Mouse (Mus musculus): ENCODE data around the gene Plxnc1. TPM values are rescaled to one million over a fixed set of nuclear protein-coding genes. Genes with fewer than 3 reads are reported as not detected.

Plxnc1 gene
- polyA plus RNA-seq, 1 experiment from 2014 or later: 1.8 TPM

GRCm38 (mm10) chr10:94931961-94932832, 12.4 kb downstream of the Plxnc1 start:
- ATAC-seq (ENCODE audit: insufficient number of reproducible peaks, low FRiP score, low TSS enrichment, low read depth): no peak
- 61% methylated on average over 9 of the region's 9 CpGs for WGBS
- Histone ChIP-seq H3K27ac (no peak overlapping the region), H3K9me3 (no peaks in the 10 kb centered on the region), H3K4me2 (no peak overlapping the region), H3K4me3 (no peak overlapping the region), H3K27me3 (no peaks in the 10 kb centered on the region), H3K4me1 (no peaks in the 10 kb centered on the region), H3K36me3 (no peaks in the 10 kb centered on the region), H3K9ac (no peak overlapping the region)

- 88% methylated on average over 4 of the region's 4 CpGs for WGBS
Measured at GRCm38 (mm10) chr10:94928164-94928563, 16.5 kb downstream of the Plxnc1 start.

GRCm38 (mm10) chr10:94926297-94926696, 18.3 kb downstream of the Plxnc1 start:
- H3K27ac ChIP-seq: no peak overlapping the region
- no peaks in the 10 kb centered on the region for H3K4me1 ChIP-seq
- no peak for ATAC-seq (ENCODE audit: insufficient number of reproducible peaks, low FRiP score, low TSS enrichment, low read depth)
- no peak overlapping the region for H3K9ac ChIP-seq
- WGBS: 55% methylated on average over 3 of the region's 3 CpGs
- H3K36me3 ChIP-seq: no peaks in the 10 kb centered on the region
- no peaks in the 10 kb centered on the region for H3K27me3 ChIP-seq
- H3K4me3 ChIP-seq: no peak overlapping the region
- no peaks in the 10 kb centered on the region for H3K9me3 ChIP-seq
- no peak overlapping the region for H3K4me2 ChIP-seq

More at GRCm38 (mm10) chr10:94928164-94928563, 16.5 kb downstream of the Plxnc1 start:
- no peak for ATAC-seq (ENCODE audit: insufficient number of reproducible peaks, low FRiP score, low TSS enrichment, low read depth)
- H3K4me3 ChIP-seq: no peak overlapping the region
- H3K4me2 ChIP-seq: no peak overlapping the region
- no peaks in the 10 kb centered on the region for H3K27me3 ChIP-seq
- H3K9me3 ChIP-seq: no peaks in the 10 kb centered on the region
- no peaks in the 10 kb centered on the region for H3K36me3 ChIP-seq
- no peak overlapping the region for H3K9ac ChIP-seq
- no peaks in the 10 kb centered on the region for H3K4me1 ChIP-seq
- H3K27ac ChIP-seq: no peak overlapping the region

DNA sequence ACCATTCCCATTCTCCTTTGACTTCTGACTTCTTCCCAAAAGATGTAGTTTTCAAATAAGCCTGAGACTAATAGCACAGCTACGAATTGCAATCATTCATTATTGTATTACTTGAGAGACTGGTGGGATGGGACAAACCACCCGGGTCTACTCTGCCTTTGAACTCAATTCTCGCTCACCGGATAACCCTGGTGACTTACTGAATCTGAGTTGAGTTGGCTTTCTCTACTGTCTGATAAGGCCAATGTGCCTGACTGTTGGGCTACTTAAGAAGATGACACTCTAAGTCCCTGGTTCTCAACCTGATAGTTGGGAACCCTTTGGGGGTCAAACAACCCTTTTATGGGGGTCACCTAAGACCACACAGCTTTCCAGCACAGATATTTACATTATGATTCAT, 19.8 kb downstream of the Plxnc1 start:
- no peaks in the 10 kb centered on the region for H3K9me3 ChIP-seq
- no peak for ATAC-seq (ENCODE audit: insufficient number of reproducible peaks, low FRiP score, low TSS enrichment, low read depth)
- H3K4me1 ChIP-seq: no peaks in the 10 kb centered on the region
- H3K27me3 ChIP-seq: no peaks in the 10 kb centered on the region
- no peak overlapping the region for H3K9ac ChIP-seq
- no peaks in the 10 kb centered on the region for H3K36me3 ChIP-seq
- no peak overlapping the region for H3K4me3 ChIP-seq
- H3K4me2 ChIP-seq: no peak overlapping the region
- H3K27ac ChIP-seq: no peak overlapping the region
- 91% methylated on average over 4 of the region's 4 CpGs for WGBS

DNA sequence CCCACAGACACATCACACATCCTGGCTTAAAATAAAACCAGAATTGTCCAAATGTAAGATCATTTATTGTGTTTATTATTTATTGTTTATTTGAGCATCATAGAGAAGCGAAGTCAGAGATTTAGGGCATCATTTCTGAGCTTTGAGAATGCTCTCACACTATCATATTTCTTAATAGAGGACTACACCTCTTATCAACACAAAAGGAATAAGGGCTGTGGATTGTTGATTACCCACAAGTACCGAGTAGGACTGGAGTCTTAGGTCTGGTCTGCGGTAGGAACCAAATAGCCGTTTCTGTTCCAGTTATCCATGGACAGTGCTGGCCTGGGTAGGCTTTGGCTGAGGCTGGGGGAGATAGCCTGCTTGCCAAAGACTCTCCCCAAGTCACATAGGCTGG, 20.2 kb downstream of the Plxnc1 start:
- 85% methylated on average over 4 of the region's 4 CpGs for WGBS
- no peak overlapping the region for H3K27ac ChIP-seq
- H3K4me2 ChIP-seq: no peak overlapping the region
- no peaks in the 10 kb centered on the region for H3K9me3 ChIP-seq
- H3K4me1 ChIP-seq: no peaks in the 10 kb centered on the region
- H3K36me3 ChIP-seq: no peaks in the 10 kb centered on the region
- H3K4me3 ChIP-seq: no peak overlapping the region
- H3K9ac ChIP-seq: no peak overlapping the region
- no peak for ATAC-seq (ENCODE audit: insufficient number of reproducible peaks, low FRiP score, low TSS enrichment, low read depth)
- no peaks in the 10 kb centered on the region for H3K27me3 ChIP-seq

GRCm38 (mm10) chr10:94923337-94923762, 21.3 kb downstream of the Plxnc1 start:
- H3K27me3 ChIP-seq: no peaks in the 10 kb centered on the region
- H3K4me3 ChIP-seq: no peak overlapping the region
- no peaks in the 10 kb centered on the region for H3K9me3 ChIP-seq
- H3K9ac ChIP-seq: no peak overlapping the region
- H3K4me2 ChIP-seq: no peak overlapping the region
- no peaks in the 10 kb centered on the region for H3K36me3 ChIP-seq
- H3K4me1 ChIP-seq: no peaks in the 10 kb centered on the region
- H3K27ac ChIP-seq: no peak overlapping the region
- 74% methylated on average over 7 of the region's 7 CpGs for WGBS
- ATAC-seq (ENCODE audit: insufficient number of reproducible peaks, low FRiP score, low TSS enrichment, low read depth): no peak

GRCm38 (mm10) chr10:94922848-94923247, 21.8 kb downstream of the Plxnc1 start:
- Histone ChIP-seq H3K36me3 (no peaks in the 10 kb centered on the region), H3K4me1 (0 out of 2 replicates have a peak, but pooled peaks cover under 1% of the 10 kb centered on the region)
- WGBS: 88% methylated on average over 12 of the region's 12 CpGs

DNA sequence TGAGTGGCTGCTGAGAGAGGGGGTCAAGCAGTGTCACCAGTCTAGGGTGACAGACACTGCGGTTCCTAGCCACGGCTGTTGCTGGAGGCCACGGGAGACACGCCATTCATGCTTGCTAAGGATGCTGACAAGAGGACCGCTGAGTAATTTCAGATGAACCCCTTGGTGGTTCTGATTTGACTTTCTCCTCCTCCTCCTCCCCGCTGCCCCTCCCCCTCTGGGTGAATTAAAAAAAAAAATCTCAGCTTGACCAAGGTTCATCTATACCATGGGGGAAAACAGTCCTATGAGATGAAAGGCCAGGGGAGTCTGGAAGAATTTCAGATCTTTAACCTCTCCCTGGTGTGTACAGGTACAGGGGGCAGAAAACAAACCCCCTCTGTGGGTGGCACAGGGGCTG, 22.9 kb downstream of the Plxnc1 start:
- Histone ChIP-seq H3K27ac (no peak overlapping the region), H3K4me3 (no peak overlapping the region), H3K27me3 (no peaks in the 10 kb centered on the region), H3K9me3 (no peaks in the 10 kb centered on the region), H3K9ac (no peak overlapping the region), H3K36me3 (no peaks in the 10 kb centered on the region), H3K4me2 (no peak overlapping the region), H3K4me1 (peaks cover 3% of the 10 kb centered on the region; the same call in 1 of the 2 replicates)
- ATAC-seq (ENCODE audit: insufficient number of reproducible peaks, low FRiP score, low TSS enrichment, low read depth): no peak
- WGBS: 77% methylated on average over 6 of the region's 6 CpGs

More at GRCm38 (mm10) chr10:94922848-94923247, 21.8 kb downstream of the Plxnc1 start:
- Histone ChIP-seq H3K9ac (no peak overlapping the region), H3K9me3 (no peaks in the 10 kb centered on the region), H3K27ac (no peak overlapping the region), H3K4me2 (no peak overlapping the region), H3K4me3 (no peak overlapping the region), H3K27me3 (no peaks in the 10 kb centered on the region)
- ATAC-seq (ENCODE audit: insufficient number of reproducible peaks, low FRiP score, low TSS enrichment, low read depth): no peak

DNA sequence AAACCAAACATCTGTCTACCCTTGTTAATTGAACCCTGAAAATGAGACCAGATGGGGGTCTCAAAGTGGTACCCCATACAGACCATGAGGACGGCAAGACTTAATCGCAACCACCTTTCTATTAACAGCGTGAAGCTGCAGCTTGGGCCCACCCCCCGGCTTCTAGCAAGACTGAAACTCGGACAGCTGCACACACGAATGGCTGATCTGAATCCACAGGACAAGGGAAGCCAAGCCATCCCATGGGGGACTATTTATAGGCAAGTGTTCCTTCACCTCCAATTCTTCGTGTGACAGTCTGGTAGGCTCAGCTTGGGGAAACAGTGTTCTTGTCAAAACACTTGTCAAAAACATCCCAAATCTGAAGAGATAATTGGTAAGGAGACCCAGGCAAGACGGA, 24.1 kb downstream of the Plxnc1 start:
- Histone ChIP-seq H3K4me2 (no peak overlapping the region), H3K27ac (no peak overlapping the region), H3K4me1 (peaks cover 3% of the 10 kb centered on the region; the same call in 1 of the 2 replicates), H3K36me3 (no peaks in the 10 kb centered on the region), H3K9me3 (no peaks in the 10 kb centered on the region), H3K4me3 (no peak overlapping the region), H3K27me3 (no peaks in the 10 kb centered on the region), H3K9ac (no peak overlapping the region)
- no peak for ATAC-seq (ENCODE audit: insufficient number of reproducible peaks, low FRiP score, low TSS enrichment, low read depth)
- 59% methylated on average over 8 of the region's 8 CpGs for WGBS

GRCm38 (mm10) chr10:94919960-94920359, 24.7 kb downstream of the Plxnc1 start:
- H3K9ac ChIP-seq: no peak overlapping the region
- ATAC-seq (ENCODE audit: insufficient number of reproducible peaks, low FRiP score, low TSS enrichment, low read depth): no peak
- H3K36me3 ChIP-seq: no peaks in the 10 kb centered on the region
- H3K4me3 ChIP-seq: no peak overlapping the region
- no peak overlapping the region for H3K27ac ChIP-seq
- H3K9me3 ChIP-seq: no peaks in the 10 kb centered on the region
- H3K4me2 ChIP-seq: no peak overlapping the region
- no peaks in the 10 kb centered on the region for H3K27me3 ChIP-seq
- H3K4me1 ChIP-seq: peaks cover 3% of the 10 kb centered on the region; the same call in 1 of the 2 replicates
- WGBS: 49% methylated on average over 2 of the region's 2 CpGs

- H3K27ac ChIP-seq: no peak overlapping the region
- H3K27me3 ChIP-seq: no peaks in the 10 kb centered on the region
- H3K4me3 ChIP-seq: no peak overlapping the region
- peak overlapping the region; percentile 24; the same call in 1 of the 2 replicates for H3K4me2 ChIP-seq
- WGBS: 49% methylated on average over 12 of the region's 12 CpGs
- H3K9me3 ChIP-seq: no peaks in the 10 kb centered on the region
- H3K9ac ChIP-seq: no peak overlapping the region
- H3K36me3 ChIP-seq: no peaks in the 10 kb centered on the region
- H3K4me1 ChIP-seq: peaks cover 3% of the 10 kb centered on the region; the same call in 1 of the 2 replicates
- ATAC-seq (ENCODE audit: insufficient number of reproducible peaks, low FRiP score, low TSS enrichment, low read depth): no peak
Measured at GRCm38 (mm10) chr10:94919552-94919951, 25.1 kb downstream of the Plxnc1 start.

- 77% methylated on average over 7 of the region's 7 CpGs for WGBS
- no peaks in the 10 kb centered on the region for H3K27me3 ChIP-seq
- H3K9me3 ChIP-seq: no peaks in the 10 kb centered on the region
- H3K27ac ChIP-seq: no peak overlapping the region
- H3K9ac ChIP-seq: no peak overlapping the region
- H3K4me3 ChIP-seq: no peak overlapping the region
- peaks cover 3% of the 10 kb centered on the region; the same call in 1 of the 2 replicates for H3K4me1 ChIP-seq
- no peak overlapping the region for H3K4me2 ChIP-seq
- no peaks in the 10 kb centered on the region for H3K36me3 ChIP-seq
- no peak for ATAC-seq (ENCODE audit: insufficient number of reproducible peaks, low FRiP score, low TSS enrichment, low read depth)
Measured at GRCm38 (mm10) chr10:94918618-94919017, 26.0 kb downstream of the Plxnc1 start.
